Mouse (Mus musculus) kidney, postnatal 14 days (tissue): ENCODE results near the gene Spag9.

Source experiments
- DNase-seq: peaks from one replicate; pipeline ENCODE4 v3.0.0; 2022; ENCODE audit warnings: mixed read lengths

Spag9 gene

DNA sequence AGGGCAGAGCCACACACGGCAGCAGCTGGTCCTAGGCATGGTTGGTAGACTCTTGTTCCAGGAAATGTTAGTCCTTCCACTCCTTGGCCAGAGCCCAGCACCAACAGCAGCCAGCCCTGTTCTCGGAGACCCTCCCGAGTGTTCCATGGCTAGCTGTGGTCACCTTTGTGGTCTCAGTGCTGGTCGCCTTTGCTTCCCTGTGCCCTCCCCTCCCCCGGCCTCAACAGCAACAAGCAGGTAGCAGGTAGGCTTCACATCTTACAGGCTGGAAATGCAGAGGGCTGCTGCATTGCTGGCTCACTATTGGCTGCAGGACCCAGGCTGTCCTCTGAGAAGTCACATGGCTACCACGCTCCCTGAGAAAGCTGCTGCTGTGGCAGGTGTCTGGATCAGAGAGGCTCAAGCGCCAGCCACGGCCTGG lies 139.7 kb downstream of the Spag9 start:
- peak; percentile 47 for DNase-seq

DNA sequence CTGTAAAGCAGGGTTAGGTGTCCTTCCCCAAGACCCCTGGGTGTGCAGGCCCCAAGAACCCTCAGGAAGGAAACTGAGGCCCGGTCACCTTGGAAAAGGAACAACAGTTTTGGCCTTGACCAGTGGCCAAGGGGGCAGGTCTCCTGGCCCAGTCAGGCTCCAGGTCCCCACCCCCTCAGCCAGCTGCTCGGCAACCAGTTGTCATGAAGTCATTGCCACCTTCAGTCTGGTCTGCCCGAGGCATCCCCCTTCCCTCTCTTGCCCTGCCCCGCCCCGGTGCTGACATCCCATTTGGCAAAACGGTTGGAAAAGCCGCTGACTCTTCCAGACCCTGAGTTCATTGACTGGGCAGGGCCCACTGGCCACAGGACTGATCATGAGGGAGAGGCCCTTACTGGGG lies 140.8 kb downstream of the Spag9 start:
- DNase-seq: no peak

GRCm38 (mm10) chr11:94137326-94138061 lies 141.6 kb downstream of the Spag9 start:
- peak; percentile 94 for DNase-seq

GRCm38 (mm10) chr11:94138411-94139231 lies 142.7 kb downstream of the Spag9 start:
- peak; percentile 57 for DNase-seq

DNA sequence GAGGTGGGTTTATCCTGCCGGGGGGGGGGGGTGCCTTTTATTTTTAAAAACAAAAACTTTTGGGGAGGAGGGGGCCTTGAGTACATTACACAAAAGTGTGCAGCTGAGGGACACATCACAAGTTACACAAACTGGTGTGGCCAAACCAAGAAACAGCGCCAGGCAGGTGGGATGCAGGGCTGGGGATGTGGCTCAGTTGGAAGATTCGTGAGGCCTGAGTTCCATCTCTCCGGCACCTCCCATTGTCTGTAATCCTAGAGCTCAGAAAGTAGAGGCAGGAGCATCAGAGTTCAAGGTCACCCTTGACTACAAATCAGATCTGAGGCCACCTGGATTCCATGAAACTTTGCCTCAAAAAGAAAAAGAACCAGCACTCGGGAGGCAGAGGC lies 143.3 kb downstream of the Spag9 start:
- no peak for DNase-seq

DNA sequence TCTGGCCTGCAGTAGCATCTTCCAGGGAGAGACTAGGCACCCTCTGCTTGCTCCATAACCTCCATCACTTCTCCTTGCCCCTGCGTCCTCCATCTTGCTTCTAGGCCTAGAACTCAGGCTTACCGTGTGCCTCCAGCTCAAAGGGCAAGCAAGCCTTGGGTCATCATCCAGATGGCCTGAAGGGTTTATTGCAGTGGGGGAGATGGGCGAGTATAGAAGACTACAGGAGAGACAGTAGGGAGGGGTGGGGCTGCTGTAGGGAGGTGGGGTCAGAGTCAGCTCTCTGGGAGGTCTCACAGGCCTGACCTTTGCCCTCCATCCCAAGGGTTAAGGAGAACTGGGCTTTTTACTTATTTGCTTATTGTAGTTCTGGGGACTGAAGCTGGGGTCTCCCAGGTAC lies 144.6 kb downstream of the Spag9 start:
- no peak for DNase-seq

DNA sequence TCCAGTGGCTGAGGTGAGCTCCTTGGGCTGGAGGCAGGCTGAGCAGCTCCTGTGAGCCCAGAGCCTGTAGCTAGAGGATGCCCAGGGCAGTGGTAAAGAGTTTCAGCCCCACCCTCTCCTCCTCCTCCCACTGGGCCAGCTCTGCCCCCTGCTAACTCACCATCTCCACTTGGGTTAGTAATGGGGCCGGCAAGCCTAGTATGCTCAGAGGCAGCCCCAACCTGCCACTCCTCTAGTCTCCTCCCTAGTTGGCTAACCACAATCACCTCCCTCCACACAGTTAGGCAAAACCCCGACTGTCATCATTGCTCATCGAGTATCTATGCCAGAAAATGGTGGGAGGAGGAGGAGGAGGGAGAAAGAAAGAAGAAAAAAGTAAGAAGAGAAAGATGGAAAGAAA lies 145.7 kb downstream of the Spag9 start:
- DNase-seq: no peak

DNA sequence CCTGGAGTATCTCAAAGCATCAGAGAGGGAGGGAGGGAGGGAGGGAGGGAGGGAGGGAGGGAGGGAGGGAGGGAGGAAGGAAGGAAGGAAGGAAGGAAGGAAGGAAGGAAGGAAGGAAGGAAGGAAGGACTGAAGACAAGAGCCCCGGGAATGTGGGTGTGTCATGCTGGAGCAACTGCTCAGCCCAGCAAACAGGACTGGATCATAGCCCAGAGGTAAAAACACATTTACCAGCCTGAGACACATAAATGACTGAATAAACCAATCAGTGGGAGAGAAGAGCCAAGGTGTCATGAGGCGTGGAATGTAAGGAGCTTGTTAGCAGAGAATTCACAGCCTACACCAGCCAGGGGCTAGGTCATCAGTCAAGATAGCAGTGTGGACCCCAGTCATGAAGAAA lies 147.4 kb downstream of the Spag9 start:
- DNase-seq: no peak

GRCm38 (mm10) chr11:94144771-94145539 lies 149.1 kb downstream of the Spag9 start:
- peak; percentile 84 for DNase-seq

GRCm38 (mm10) chr11:94146049-94146605 lies 150.2 kb downstream of the Spag9 start:
- DNase-seq: no peak

DNA sequence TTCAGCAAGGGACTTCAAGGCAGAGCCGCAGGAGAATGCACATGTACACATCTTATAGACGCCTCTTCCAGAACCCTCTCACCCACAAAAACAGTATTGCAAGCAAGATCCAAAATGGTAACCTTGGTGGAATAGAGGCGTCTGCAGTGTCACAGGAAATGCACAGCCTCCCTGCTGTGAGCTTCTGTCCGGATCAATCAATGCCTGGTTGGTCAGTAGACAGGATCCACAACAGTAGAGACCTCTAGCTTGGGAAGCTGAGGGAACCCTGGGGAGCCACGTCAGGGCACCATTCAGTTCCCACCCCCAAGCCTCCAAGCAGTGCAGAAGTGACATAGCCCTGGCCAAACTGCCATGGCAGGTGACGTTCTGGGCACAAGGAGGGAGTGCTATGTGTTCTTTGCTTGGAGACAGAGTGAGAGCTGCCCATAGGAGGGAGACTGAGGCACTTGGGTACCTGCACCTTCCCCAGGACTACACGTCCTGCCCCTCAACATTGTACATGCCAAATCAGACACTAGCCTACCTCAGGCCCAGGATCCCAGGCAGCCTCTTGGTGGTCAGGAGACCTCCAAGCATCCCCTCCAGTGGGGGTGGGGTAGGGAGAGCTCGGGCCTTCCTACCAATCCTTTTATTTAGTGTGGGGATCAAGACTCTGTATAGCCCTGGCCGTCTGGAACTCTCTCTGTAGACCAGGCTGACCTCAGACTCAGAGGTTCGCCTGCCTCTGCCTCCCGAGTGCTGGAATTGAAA lies 151.0 kb downstream of the Spag9 start:
- no peak for DNase-seq

GRCm38 (mm10) chr11:94148105-94148696 lies 152.3 kb downstream of the Spag9 start:
- DNase-seq: no peak

- no peak for DNase-seq
Measured at GRCm38 (mm10) chr11:94148931-94149491, 153.1 kb downstream of the Spag9 start.

- DNase-seq: peak; percentile 50
Measured at GRCm38 (mm10) chr11:94149509-94150259, 153.8 kb downstream of the Spag9 start.

DNA sequence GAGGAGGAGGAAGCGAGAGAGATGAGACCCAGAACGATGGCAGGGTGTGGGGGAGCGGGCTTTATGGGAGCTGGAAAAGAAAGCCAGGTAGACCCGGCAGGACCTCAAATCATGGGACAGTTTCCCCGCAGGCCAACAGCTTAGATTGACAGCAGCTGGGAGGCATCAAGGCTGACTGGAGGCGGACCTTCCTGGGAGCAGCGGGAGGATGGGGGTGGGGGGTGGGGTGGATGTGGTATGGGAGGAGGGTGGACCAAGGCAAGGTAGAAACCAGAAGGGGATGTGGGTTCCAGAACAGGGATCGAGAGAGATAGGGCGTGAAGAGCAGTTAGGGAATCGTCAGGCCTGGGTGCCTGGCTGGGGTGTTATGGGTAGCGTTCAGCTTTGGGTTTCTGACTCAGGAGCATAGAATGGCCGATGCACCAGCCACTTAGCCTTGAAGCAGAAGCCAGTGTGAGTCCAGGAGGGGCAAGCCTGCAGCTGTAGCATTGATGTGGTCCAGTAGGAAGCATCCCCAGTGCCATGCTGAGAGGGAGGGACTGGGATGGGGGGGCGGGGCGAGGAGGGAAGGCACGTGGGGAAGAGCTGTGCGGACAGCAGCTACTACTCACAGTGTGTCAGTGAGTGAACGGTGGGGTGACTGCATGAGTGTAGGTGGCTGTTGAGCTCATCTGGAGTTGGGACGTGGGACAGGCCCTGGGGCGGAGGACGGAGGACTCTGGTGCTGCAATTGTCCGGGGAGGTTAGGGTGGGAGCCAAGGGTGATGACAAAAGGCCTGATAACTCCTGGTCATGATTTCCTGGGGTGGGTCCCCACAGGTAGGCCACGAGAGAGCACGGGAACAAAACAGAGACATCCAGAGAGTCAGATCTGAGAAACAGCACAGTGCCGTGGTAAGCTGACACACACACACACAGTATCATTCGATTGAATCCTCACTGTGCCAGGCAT lies 154.9 kb downstream of the Spag9 start:
- no peak for DNase-seq

DNA sequence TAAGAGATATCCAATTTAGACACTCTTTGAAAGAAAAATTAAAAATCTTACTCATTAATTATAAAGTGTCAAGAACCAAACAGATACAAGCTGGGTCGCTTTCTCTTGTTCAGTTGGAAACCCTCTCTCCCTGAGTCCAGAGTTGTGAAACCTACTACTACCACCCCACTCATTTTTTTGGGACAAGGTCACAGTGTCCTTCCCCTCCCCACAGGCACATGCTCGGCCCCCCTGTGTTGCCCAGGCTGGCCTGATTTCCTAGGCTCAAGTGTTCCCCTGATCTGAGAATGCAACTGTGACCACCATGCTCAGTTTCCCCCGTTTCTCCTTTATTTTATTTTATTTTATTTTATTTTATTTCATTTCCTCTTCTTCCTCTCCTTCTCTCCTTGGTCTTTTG lies 158.3 kb downstream of the Spag9 start:
- no peak for DNase-seq

GRCm38 (mm10) chr11:94158521-94158920 lies 162.6 kb downstream of the Spag9 start:
- peak; percentile 90 for DNase-seq

- DNase-seq: peak; percentile 57
Measured at GRCm38 (mm10) chr11:94159066-94159880, 163.4 kb downstream of the Spag9 start.
